Mouse (Mus musculus) liver, adult (tissue): ENCODE measurements around the gene Ankrd39.

Experiments
- GATA4 ChIP-seq: IDR thresholded peaks from 2 replicates; pipeline ENCODE4 v1.6.1; 2014; ENCODE audit warnings: mild to moderate bottlenecking, low read length; ENCODE audit not compliant: insufficient replicate concordance

Ankrd39 gene

GRCm38 (mm10) chr1:36579974-36580383 lies 32.7 kb upstream of the Ankrd39 start:
- TF ChIP-seq GATA4, result no peak

- TF ChIP-seq GATA4, result no peak
These were observed 29.9 kb upstream of the Ankrd39 start for GRCm38 (mm10) chr1:36576991-36577675.

- TF ChIP-seq GATA4, result no peak
These were observed 28.1 kb upstream of the Ankrd39 start for GRCm38 (mm10) chr1:36575347-36575746.

- TF ChIP-seq GATA4, result no peak
These were observed 27.1 kb upstream of the Ankrd39 start for GRCm38 (mm10) chr1:36574196-36574955.

GRCm38 (mm10) chr1:36573524-36573923 lies 26.3 kb upstream of the Ankrd39 start:
- TF ChIP-seq GATA4, result no peak

- no peak for TF ChIP-seq GATA4
These were observed 25.5 kb upstream of the Ankrd39 start for GRCm38 (mm10) chr1:36572709-36573108.

- no peak for TF ChIP-seq GATA4
These were observed 25.0 kb upstream of the Ankrd39 start for GRCm38 (mm10) chr1:36572140-36572700.

- TF ChIP-seq GATA4, result peak; percentile 22; the same call in 1 of the 2 replicates
These were observed 24.4 kb upstream of the Ankrd39 start for GRCm38 (mm10) chr1:36571627-36572026.

- no peak for TF ChIP-seq GATA4
These were observed 23.1 kb upstream of the Ankrd39 start for GRCm38 (mm10) chr1:36570320-36570719.

- TF ChIP-seq GATA4, result no peak
These were observed 22.5 kb upstream of the Ankrd39 start for GRCm38 (mm10) chr1:36569694-36570276.

- no peak for TF ChIP-seq GATA4
These were observed 21.5 kb upstream of the Ankrd39 start for GRCm38 (mm10) chr1:36568776-36569175.

- TF ChIP-seq GATA4, result no peak
These were observed 20.8 kb upstream of the Ankrd39 start for GRCm38 (mm10) chr1:36567818-36568603.

GRCm38 (mm10) chr1:36566425-36566824 lies 19.2 kb upstream of the Ankrd39 start:
- no peak for TF ChIP-seq GATA4

- TF ChIP-seq GATA4, result peak; percentile 16; the same call in 1 of the 2 replicates
These were observed 16.9 kb upstream of the Ankrd39 start for GRCm38 (mm10) chr1:36564101-36564500.

- TF ChIP-seq GATA4, result no peak
These were observed 16.4 kb upstream of the Ankrd39 start for GRCm38 (mm10) chr1:36563632-36564031.

- TF ChIP-seq GATA4, result no peak
These were observed 16.0 kb upstream of the Ankrd39 start for GRCm38 (mm10) chr1:36563197-36563596.

GRCm38 (mm10) chr1:36562388-36562787 lies 15.1 kb upstream of the Ankrd39 start:
- TF ChIP-seq GATA4, result no peak
